Mouse (Mus musculus) bone marrow, adult 2 months (tissue): ENCODE measurements around the gene U2surp.
"Not testable (repeated sequence)": the region's sequence is repeated elsewhere in the genome, so short reads cannot be mapped to it uniquely, and the experiment has no call there.

ENCODE experiments used
- CTCF ChIP-seq: fragments of 200-500 bp; IDR thresholded peaks from 2 replicates; pipeline ENCODE4 v1.5.1; 2011; ENCODE audit warnings: low read length, control low read depth; ENCODE audit not compliant: control insufficient read depth, insufficient read depth
- POLR2A ChIP-seq: fragments of 200-500 bp; IDR thresholded peaks from 2 replicates; pipeline ENCODE4 v1.6.1; 2011; ENCODE audit warnings: low read depth, mild to moderate bottlenecking, control low read depth, low read length, borderline replicate concordance; ENCODE audit not compliant: control insufficient read depth

- TF ChIP-seq POLR2A, CTCF: not testable (repeated sequence)
These were observed 42.7 kb downstream of the U2surp start for GRCm38 (mm10) chr9:95469011-95469576.
